Mouse (Mus musculus) CD4-positive, CD25-positive, alpha-beta regulatory T cell, adult 2 months (primary cell): ENCODE data around the gene Poc5.

Experiments
- DNase-seq: peaks from one replicate; pipeline ENCODE4 v3.0.0-alpha.2; 2012; ENCODE audit warnings: low read depth, low spot score

The Poc5 gene

DNA sequence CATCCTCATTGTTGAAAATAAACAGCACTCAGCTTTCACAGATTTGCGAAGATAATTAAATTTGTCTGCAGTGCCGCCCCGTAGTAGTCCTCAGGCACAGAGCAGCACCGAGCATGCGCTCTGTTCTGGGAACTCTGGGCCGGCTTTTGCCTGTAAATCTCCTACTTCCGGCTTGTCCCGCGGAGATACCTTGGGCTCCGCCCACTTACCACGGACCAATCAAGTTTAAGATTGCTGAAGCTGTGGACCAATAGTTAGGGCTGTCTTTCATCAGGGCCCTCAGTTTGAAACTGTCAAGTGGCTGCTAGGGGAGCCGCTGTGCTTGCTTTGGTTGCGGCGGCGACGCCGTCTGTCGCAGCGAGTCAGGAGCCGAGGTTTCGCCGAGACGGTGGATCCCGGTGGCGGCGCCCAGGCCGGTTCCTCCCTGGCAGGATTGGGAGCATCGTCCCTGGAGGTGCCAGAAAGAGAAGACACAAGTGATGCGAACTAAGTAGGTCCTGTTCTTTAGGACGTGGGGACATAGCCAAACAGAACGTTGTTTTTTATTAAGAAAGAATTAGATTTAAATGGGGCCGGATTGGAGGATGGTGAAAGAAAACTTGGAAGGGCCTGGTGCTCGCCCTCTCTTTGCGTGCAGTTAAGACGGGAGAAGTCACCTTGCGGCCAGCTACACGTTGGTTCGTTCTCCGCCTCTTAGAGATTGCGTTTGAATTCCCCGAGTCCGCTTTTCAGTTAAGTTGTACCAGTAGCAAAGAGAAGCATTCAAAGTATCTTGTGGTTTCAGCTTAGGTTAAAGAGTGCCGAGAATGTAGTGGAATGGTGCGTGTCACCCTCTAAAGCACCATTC is at the start of gene Poc5:
Gene Poc5, plus strand, starts transcription at position 253 of the 847 bp plus-strand sequence.
- DNase-seq: peak; percentile 97

DNA sequence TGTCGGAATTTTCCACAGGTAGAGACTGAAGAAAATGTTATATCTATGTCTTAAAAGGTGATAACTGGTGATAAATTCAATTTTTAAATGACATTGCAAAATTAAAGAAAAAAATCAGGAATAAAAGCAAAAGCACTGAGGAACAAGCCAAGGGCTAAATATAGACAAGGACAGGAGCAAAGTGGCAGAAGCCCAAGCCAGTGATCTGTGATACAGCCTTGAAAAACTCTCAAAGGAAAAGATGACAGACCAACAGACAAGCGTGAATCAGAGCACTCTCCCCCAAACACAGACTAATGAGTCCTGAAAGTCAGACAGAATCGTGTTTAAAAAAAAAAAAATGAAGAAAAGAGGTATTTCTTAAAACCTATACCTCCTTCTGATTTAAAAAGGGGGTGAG is 46.6 kb upstream of the Poc5 start:
- DNase-seq: no peak

DNA sequence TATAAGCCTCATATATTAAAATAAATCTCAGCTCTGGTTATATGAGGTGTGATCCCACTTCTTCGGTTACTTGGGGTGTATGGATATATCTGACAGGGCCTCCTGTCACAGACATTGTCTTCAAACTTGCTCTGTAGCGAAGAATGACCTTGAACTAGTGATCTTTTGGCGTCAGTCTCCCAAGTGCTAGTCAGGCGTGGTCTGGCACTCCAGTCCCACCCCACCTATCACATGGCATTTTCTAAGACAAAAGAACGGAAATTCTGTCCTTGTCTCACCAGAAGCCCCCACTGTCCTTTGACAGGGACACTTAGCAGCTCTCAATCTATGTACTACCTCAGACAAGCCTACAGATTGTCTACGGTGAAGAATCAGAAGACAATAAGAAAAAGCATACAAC is 43.3 kb upstream of the Poc5 start:
- DNase-seq: no peak

DNA sequence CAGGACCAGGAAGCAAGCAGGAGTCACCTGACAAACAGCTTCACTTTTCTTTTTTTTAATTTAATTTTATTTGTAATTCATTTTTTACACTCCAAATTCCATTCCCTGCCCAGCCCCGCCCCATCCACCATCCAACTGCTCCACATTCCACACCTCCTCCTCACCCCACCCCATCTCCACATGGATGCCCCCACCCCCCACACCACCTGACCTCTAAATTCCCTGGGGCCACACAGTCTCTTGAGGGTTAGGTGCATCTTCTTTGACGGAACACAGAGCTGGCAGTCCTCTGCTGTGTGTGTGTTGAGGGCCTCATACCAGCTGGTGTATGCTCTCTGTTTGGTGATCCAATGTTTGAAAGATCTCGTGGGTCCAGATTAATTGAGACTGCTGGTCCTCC is 41.5 kb upstream of the Poc5 start:
- no peak for DNase-seq

DNA sequence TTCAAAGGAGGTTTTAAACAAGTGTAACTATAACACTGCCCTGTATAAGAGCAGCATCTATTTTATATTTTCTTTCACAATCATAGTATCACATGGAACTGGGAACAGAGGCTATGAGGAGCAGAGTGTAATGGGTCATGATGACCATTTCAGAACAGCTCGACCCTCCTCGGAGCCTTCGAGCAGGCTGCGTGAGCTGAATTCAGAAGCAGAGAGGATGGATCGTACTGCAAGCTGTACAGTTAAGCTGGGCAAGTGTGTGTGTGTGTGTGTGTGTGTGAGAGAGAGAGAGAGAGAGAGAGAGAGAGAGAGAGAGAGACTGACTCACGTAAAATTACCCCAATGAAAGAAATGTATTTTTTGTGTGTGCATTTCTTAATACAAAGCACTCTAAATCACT is 37.9 kb upstream of the Poc5 start:
- DNase-seq: no peak

DNA sequence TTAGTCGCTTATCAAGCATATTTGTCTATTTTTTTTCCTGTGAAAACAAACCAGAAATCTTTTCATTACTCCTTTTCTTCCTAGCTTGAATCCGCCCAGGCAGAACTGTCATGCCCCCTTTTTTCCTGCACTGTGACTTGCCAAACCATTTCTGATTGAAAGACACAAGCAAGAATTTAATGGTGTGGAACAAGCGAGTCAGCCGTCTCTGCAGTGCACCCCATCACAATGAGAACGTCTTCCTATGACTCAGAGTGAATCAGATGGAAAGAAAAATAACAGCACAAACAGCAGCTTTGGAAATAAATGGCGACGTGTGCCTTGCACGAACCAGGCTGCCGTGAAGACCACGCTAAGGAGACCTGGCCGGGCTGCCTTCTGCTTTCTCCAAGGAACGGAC is 36.8 kb upstream of the Poc5 start:
- no peak for DNase-seq

DNA sequence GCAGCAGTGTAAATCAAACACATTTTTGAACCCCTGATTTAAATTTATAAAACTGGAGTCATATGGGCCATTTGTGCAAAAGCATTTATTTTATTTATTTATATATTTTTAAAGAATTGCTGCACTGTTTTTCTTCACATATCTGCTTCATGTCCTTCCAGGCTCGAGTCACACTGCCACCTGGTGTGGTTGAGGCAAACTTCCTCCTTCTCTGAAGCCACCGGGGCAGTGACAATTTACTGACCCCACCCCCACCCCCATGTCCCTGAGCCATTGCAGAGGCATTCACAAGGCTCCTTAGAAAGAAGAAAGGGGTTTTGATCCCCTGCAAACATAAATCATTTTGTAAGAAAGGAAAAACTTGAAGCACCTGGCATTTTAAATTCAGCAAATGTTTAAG is 12.6 kb upstream of the Poc5 start:
- peak; percentile 26 for DNase-seq

DNA sequence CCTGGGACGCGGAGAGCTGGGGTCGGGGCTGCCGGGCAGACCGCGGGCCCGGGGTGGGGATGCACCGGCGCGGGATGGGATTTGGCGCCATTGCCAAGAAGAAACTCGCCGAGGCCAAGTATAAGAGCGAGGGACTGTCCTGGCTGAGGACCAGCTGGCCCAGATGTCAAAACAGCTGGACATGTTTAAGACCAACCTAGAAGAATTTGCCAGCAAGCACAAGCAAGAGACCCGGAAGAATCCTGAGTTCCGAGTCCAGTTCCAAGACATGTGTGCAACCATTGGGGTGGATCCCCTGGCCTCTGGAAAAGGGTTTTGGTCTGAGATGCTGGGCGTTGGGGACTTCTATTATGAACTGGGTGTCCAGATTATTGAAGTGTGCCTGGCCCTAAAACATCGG is 11.2 kb upstream of the Poc5 start:
- no peak for DNase-seq

DNA sequence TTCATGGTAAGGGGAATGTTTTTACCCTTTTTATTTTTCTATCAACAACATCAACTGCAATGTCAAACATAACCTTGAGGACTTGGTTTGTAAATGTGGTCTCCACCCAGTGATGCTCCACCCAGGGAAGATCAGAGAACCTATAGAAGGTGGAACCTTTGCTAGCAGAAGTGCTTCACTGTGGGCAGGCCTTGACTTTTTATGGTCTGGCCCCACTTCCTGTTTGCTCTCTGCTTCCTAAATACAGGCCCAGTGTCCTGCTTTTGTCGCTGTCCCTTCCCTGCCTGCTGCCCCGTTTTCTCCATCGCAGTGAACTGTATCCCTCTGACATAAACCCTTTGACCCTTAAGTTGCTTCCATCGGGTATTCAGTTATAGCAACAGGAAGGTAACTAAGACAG is 10.2 kb upstream of the Poc5 start:
- DNase-seq: no peak

DNA sequence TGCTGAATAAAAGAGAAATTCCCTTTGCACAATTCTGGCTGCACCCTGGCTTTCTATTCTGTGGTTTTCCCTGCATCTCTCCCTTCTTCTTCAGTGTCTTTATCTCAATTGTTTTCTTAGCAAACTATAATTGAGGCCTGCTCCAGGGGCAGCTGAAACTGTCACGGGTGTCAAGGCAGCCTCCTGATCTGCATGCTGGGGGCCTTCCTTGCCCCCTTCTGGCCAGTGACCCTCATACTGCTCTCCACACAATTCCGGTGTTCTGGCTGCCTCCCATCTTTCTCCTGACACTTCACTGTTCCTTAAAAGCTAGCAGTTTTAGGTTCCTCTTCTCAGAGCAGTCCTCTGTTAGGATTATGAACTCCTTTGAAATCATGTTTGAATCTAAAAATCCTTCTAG is 1.2 kb downstream of the Poc5 start:
- no peak for DNase-seq

DNA sequence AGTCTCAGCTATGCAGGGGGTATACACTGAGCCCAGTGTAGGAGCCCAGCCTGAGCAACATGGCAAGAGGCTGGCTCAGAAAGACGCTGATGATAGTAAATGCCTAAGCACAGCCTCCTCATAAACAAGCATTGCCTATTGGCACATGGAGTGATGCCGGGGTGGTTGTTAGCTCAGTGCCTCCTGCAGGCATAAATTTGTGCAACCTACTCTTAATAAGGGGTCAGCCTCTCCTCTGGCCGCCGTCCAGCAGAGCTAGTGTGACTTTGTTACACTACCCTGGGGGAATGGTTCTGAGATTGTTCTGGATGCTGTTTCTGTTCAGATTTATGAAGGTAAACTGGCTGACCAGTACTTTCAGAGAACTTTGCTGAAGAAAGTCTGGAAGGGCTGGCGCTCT is 13.2 kb downstream of the Poc5 start:
- DNase-seq: no peak

DNA sequence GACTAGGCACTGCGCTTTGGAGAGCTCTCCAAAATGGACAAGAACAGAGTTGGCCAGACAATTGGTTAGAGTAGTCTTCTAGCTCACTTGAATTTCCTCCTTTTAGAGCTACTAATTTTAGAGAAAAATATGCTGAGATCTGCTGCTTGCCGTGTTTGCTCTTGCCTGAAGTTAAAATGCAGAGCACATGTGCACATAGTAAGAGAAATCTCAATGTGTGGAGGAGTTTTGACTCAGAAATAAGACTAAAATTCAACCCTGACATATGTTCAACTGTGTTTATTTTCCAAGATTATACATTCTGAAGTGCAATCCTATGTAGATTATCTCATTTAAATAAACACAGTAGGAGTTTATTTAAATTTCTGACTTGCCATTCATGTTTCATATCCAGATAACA is 17.4 kb downstream of the Poc5 start:
- DNase-seq: no peak

DNA sequence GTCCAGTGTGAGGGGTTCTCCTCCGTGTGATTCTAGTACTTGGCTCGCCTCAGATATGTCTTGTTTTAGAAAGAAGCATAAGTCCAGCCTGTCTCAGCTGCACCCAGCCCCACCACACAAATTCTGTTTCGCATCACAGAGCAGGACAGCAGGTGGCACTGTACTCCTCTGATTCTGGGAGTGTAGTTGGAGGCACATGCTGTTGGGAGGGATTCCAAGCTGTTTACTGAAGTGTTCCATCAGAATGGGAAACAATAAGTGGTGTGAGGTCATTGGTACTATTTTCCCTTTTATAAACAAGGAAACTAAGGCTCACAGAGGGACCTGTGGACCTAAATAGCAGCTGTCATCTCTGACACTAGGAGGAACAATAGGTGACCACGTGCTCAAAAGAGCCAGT is 18.9 kb downstream of the Poc5 start:
- DNase-seq: peak; percentile 28

DNA sequence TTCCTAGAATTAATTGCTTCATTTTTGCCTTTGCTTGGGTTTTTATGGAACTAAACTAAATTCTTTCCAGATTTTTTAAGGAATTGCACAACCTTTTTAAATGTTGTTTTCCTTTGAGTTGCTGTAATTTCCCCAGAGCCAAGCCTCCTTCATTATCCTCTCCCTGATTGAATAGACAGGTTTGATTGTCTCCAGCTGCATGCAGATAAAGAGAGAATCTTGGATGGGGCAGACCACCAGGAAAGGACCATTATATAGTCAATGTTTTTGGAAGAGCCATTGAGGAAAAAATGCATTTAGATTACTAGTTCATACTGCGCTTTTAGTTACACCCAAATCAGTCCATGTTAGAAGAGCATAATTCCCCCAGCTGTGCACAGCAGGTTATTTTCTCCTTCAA is 20.7 kb downstream of the Poc5 start:
- no peak for DNase-seq

DNA sequence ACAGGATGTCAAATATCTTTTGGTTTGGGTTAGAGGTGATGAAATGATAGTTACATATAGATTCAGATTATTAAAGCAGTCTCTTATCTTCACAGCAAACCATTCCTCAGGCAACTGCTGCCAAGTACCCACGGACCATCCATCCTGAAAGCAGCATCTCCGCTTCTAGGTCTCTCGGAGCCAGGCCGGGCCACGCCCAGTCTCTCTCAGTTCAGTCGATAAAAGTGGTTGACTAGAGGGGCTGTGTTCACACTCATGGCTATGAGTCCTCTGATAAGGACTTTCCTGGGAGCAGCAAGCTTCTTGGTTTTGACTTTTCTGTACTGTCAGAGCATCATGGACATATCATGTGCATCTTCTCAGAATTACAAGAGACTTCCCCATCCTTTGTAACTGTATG is 26.3 kb downstream of the Poc5 start:
- DNase-seq: no peak

DNA sequence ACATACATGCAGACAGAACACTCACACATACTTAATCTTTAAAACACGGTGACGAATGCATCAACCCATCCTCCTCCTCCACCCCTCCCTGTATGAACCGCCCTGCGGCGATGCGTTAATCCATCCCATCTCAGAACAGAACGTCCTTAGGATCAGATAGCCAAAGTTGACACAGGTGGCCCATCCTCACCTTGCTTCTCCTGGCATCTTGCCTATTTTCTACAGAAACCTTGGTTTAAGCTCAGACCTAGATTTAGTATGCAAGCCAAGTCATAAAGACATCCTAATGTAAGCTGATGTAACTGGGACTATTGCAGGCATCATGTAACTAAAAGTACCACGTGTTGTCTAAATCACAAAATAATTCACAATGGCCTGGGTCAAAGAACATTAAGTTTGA is 28.3 kb downstream of the Poc5 start:
- no peak for DNase-seq

DNA sequence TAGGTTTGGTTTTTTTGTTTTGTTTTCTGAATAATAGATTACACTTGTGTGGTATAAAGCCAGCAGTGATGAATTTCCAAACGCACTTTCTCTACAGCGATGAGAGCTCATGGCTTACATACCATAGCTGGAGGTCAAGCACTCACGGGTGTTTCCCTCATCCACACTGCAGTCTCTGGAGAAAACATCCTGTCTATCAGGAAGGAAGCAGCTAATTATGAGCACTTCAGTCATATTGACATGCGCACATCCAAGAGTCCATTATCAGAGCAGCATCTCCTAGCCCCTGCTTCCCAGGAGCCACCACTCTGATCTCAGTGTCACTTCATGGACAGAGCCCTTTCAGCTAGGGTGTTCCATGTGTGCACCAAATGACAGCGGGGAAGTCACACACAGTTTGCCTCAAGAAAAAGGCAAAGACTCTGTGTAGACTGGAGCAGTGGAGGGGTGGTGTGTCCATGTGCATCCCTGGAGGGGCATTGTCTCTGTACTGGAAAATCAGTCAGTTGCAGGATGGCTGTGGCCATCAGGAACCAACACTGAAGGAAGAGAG is 29.2 kb downstream of the Poc5 start:
- DNase-seq: no peak

DNA sequence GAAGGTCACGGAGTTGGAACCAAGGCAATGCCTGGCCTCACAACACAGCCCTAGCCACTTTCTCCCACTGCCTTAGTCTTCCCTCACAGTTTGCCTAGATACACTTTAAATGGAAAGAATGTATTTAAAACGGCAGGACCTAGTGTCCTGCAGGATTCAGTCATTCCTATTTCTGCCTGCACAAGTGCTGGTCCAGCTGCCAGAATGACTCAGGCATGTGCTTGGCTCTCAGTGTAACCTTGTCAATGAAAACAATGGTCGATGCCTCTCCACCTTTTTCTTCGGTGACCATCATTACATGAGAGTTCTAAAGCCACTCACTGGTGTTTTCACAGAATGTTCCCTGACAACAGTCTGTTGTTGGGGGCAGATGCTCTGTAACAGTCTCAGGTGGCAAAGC is 30.4 kb downstream of the Poc5 start:
- no peak for DNase-seq

DNA sequence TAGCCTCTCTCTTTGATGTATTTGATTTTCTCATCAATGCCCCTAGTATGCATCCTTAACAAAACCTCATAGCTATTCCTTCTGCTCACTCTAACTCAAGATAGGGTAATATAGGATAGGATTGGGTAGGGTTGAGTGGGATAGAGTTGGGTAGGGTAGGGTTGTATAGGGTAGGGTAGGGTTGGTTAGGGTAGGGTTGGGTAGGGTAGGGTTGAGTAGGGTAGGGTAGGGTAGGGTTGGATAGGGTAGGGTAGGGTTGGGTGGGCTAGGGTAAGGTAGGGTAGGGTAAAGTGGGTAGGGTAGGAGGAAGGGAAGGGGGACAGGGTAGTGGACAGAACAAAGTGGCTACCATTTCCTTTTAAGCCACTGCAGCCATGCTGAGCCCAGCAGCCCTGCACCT is 33.1 kb downstream of the Poc5 start:
- no peak for DNase-seq

DNA sequence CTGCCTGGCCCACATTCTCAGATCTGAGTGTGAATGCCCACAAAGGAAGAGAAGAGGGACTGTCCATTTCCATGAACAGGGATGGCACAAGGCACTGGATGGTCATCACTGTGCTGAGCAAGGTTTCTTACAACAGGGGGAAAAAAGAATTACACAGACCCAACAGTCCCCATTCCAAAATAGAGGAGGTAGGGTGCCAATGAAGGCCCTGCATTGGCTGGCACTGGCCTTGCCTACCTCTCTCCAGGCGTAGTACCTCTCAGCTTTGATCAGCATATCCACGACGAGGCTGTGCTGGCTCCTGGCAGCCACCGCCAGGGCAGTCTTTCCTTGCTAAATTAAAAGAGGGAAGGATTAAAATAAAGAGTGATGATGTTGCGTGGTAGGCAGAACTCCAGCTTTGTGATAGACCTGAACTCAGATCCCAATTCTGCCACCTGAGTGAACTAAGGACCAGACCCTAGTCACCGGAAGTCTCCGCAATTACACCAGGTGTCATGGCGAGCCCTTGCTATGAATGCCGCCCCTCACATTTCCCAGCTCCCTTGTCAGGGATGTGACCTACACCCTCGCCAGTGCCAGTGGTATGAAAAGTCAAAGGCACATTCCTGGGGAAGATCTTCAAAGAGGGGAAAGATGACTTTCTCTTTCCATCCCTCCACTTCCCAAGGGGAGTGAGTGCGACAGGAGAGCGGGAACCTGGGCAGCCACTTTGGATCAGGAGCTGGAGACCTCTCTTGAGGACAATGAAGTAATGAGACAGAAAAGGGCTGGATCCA is 36.6 kb downstream of the Poc5 start:
- DNase-seq: no peak

DNA sequence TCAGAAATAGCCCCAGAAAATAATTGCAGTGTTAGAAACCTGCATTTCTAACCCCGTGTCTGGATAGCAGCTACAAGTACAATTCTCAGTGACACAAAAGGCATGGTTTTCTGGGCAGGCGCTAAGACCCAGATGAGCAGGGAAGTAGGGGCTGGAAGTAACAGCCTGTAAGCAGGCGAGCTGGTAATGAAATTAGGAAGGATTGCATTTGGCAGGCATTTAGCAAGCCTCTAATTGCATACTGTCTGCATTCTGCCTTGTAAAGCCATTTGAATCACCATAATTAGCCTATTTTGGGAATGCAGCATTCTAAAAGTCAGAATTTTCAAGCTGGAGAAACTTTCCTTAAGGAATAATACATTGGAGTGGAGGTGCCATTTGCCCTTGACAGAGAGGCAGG is 38.0 kb downstream of the Poc5 start:
- no peak for DNase-seq

DNA sequence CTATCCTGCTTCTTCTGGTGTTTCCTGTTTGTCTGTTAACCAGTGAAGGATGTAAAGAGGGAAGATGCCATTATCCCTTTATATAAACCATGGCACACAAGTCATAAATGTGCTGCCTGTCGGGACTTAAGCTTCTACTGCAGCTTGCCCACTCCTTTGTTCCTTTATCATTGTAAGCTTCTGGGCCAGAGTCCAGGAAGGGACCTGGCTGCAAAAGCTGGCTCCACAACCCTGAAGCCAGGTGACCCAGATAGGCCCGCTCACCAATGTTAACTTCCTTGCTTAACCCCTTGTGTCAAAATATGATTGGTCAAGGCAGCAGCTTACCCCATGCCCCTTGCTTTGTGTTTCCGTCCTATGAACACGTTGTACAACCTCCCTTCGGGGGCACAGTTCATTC is 40.4 kb downstream of the Poc5 start:
- DNase-seq: no peak

DNA sequence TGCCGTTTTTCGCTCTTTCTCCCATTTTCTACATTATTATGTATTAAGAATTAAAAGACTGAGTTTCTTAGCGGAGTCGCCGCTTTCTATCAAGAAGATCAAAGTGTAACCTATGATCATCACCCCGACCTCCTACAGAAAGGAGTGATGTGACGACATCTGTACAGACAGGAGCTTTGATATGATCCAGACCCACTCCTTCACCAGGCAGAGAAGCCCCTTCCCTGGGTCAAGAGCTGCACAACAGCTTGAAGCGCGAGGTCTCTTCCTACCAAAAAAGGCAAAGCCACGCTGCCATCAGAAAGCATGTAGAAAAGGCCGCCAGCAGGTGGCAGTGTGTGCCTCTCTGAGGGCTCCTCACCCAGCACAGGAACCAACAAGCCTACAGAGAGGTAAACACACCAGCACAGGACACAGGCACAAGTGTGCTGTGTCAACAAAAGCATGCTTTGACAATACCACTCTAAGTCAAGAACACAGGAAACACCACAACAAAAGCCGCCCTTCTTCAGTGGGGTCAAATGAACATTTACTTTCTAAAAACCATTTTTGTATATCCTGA is 43.6 kb downstream of the Poc5 start:
- peak; percentile 91 for DNase-seq
